Mouse (Mus musculus) layer of hippocampus, adult 2 months (tissue): Measurements from ENCODE around the gene Tifab. TPM values are rescaled to one million over a fixed set of nuclear protein-coding genes. Genes with fewer than 3 reads are reported as not detected.

ENCODE experiments used
- DNase-seq, 2 experiments: peaks; one replicate each; pipeline ENCODE4 v3.0.0; 2022; ENCODE audit warnings: low spot score in 2 of 2
- H3K27ac ChIP-seq: fragments of 200-600 bp; 2 replicates; pipeline ENCODE4 v1.8.1; 2022
- H3K4me3 ChIP-seq: fragments of 200-600 bp; 2 replicates; pipeline ENCODE4 v1.8.1; 2022; ENCODE audit warnings: mild to moderate bottlenecking
- CTCF ChIP-seq: fragments of 200-600 bp; conservative IDR thresholded peaks from 2 replicates; pipeline ENCODE4 v1.8.1; 2022; ENCODE audit warnings: antibody characterized with exemption, mild to moderate bottlenecking, moderate library complexity
- total RNA-seq, 2 experiments: library from RNA; stranded (reverse); gene quantifications; 2 replicates each; pipeline ENCODE4 v1.2.3; 2021

The Tifab gene
- total RNA-seq, 2 experiments from 2014 or later: 1.7 to 1.8 TPM

DNA sequence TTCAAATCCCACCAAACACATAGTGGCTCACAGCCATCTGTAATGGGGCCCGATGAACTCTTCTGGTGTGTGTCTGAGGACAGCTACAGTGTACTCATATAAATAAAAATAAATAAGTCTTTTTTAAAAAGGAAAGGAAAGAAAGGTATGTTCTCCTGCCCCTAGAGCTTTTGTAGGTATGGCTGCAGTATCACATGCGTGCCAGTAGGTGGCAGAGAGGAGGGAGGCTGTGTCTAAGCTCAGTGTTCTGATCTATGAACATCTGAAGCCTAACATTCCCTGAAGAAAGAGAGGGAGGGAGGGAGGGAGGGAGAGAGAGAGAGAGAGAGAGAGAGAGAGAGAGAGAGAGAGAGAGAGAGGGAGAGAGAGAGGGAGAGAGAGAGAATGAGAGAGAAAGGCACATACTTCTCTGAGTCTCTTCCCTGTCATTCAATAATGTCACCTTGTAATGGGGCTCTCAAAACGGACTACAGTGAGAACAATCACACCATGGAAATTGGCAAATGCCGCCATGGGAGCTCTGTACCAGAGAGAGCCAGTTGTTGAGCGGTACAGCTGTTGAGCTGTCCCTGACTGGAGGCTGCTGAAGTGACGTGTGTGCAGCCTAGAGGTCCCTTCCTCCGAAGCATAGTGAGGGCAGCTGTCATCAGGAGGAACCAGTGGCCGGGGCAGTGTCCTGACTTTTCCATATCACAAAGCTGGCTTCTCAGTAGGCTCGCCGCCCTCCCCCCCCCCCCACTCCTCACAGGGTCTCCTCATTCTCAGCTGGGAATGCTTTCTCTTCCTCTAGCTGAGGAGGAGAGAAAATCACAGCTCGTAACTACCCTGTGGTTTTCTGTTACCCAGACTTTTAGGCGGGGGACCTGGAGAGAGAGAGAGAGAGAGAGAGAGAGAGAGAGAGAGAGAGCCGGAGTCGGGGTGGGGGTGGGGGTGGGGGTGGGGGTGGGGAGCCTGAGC lies 11.0 kb downstream of the Tifab start:
- peak in 1 of 2 experiments; percentile 21 for DNase-seq
- Histone ChIP-seq H3K27ac (no peak overlapping the region), H3K4me3 (no peak overlapping the region)
- TF ChIP-seq CTCF: peak; percentile 78

DNA sequence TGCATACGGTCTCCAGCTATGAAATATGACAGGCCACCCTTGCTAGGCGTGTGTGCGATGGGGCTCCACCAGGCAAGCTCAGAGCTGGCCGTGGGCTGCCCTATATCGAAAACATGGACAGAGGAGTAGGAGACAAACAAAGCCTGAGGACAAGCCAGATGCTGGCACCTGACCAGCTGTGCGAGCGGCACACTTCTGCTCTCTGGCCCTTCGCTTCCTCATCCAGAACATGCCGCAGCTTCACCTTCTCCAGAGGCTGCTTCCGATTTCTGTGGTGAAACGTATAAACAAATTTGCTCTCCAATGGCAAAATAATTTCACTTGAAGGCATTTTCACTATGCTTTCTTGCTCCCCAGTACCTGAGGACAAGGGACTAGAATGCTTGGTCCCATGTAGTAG lies 13.1 kb downstream of the Tifab start:
- Histone ChIP-seq H3K27ac (no peak overlapping the region), H3K4me3 (no peak overlapping the region)
- no peak for DNase-seq
- no peak for TF ChIP-seq CTCF

DNA sequence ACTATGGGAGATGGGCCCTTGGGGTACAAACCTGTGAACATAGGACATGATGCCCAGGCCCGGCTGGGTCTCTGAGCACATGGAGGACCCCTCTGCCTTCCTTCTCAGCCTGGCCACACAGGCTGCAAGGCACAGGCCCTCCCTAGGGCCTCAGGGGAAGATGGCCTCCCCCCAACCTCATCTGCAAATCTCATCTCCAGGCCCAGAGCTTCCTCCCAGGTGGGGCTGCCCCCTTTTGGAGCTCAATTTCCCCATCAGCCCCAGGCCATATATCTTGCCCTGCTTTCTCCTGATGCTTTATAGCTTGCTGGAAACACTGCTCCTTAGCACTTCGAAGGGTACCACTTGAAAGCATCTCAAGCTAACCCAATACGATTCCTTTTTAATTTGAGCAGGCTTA lies 14.3 kb downstream of the Tifab start:
- no peak for TF ChIP-seq CTCF
- Histone ChIP-seq H3K4me3 (no peak overlapping the region), H3K27ac (no peak overlapping the region)
- no peak for DNase-seq

DNA sequence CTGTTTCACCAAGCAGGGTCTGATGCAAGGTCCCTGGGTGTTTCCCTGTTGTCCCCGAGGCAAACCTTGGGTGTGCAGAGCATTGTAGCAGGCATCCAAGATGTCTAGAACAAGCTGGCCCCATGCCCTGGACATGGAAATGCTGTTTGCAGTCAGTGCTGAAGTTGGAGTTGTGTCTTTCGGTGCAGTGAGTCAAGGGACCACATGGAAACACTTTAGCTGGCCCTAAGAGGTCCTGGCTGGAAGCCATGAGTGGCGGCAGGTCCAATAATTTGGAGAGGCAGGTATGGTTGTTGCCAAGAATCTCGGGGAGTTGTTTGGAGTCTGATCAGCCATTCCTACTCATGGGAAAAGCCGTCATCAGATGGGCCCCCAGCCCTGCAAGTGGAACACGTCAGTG lies 14.9 kb downstream of the Tifab start:
- Histone ChIP-seq H3K27ac (no peak overlapping the region), H3K4me3 (no peak overlapping the region)
- no peak for TF ChIP-seq CTCF
- no peak for DNase-seq

DNA sequence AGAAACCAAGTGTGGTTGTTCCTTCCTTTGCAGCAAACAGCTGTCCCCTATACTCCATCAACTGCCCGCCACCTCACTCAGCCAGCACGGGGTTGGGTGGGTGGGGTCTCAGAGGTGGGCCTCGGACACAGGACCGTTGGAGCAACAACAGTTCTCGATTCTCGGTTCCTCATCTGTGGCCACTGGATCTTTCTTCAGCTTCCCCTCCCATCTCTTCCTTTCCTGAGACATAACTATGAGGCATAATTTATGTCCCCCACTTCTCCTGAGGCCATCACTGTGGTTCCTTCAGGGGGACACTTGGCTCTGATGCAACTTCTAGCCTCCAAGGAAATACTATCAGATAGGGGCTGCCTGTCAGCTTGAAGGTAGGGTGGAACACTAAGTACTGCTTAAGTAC lies 15.8 kb downstream of the Tifab start:
- Histone ChIP-seq H3K4me3 (no peak overlapping the region), H3K27ac (no peak overlapping the region)
- no peak for DNase-seq
- TF ChIP-seq CTCF: no peak

DNA sequence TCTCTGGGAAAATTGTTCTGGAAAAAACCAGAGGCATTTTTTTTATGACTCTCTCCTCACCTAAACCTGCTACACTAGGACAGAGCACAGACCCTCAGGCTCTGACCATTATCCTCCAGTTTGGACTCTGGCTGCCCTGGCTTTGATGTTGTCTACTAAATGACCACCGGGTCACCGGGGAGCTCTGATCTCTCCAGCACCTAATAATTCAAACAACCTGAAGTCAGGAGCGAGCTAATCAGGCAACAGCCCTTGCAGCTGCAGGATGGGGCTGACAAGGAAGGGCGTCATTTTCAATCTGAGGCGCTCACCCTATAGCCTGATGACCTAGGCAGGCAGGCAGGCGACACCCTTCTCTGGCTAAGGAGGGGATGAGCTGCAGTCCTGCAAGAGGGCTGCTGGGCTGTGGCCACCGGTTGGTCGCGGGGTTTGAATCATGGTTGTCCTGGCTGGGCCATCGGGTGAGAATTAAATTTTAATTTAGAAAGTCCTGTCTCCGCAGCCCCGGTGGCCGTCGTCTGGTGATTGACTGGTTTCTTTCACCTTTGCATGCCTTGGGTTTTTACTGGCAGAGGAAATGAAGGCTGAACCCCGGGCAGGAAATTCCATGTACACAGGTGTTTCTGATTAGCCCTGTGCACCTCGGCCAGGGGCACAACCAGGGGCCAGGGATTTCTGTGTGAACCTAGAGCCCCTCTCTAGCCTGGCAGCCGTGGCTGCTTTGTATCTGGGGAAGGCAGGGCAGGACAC lies 18.9 kb downstream of the Tifab start:
- TF ChIP-seq CTCF: no peak
- DNase-seq: no peak
- H3K27ac ChIP-seq: no peak overlapping the region
- H3K4me3 ChIP-seq: no peak overlapping the region

DNA sequence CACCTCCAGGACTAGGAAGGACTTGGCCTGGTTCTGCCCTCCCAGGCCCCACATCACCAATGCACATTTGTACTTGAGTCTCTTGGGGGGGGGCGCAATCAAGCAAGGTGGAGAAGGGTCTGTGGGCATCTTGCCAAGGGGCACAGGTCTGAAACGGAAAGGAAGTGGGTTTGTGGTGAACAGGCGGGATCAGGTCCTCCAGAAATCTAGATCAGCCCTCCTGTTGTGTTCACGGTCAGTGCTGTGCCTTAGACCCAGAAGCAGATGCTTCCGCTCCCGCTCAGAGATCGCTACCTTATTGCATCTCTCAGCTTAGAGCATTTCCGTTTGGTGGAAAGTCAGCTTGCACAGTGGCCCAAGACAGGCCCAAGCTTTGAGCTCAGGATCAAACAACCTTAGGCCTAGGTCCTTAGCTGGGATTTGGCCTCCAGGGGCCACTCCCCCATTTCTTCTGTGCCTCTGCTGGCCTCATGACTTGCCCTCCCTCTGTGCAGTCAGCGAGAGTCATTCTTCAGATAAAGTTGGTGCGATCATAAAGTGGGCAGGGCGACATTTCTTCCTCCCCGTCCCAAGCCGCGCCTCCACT lies 19.6 kb downstream of the Tifab start:
- no peak for TF ChIP-seq CTCF
- no peak for DNase-seq
- Histone ChIP-seq H3K4me3 (no peak overlapping the region), H3K27ac (no peak overlapping the region)

DNA sequence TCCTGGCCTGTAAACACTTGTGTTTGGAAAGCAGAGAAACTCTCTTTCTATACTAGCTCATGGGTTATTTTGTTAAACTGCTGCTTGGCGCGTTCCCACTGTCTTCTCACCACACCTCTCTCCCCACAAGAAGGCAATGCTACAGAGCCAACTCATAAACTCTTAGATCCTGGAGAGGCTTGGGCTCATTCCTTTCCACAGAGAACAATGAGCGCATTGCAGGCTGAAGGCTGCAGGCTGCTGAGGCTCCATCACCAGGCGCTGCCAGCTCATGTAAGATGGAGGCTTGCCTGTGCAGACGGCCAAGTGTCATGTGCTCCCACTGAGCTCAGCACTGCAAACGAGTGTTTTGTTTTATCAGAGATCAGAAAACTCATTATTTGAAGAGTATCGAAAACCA lies 23.0 kb downstream of the Tifab start:
- no peak overlapping the region for H3K27ac ChIP-seq
- no peak for DNase-seq
- TF ChIP-seq CTCF: no peak
- no peak overlapping the region for H3K4me3 ChIP-seq

DNA sequence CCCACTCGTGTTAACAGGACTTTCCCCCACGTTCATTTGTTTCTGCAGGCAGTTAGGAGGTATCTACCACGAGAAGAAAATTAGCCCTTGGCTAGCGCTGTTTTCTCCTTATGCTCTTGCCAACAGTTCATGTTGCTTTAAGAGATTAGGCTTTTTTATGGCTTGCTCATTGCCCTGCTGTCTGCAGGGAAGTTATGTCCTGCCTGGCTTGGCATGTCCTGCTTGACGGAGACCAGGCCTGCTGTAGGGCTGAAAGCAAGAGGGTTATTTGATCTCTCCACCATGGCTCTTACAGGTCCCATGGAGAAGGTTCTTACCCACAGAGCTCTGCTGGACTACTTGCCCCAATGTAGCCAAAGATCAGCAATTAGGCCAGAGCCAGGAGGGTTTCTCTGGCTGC lies 23.6 kb downstream of the Tifab start:
- no peak overlapping the region for H3K27ac ChIP-seq
- no peak overlapping the region for H3K4me3 ChIP-seq
- no peak for TF ChIP-seq CTCF
- DNase-seq: no peak

DNA sequence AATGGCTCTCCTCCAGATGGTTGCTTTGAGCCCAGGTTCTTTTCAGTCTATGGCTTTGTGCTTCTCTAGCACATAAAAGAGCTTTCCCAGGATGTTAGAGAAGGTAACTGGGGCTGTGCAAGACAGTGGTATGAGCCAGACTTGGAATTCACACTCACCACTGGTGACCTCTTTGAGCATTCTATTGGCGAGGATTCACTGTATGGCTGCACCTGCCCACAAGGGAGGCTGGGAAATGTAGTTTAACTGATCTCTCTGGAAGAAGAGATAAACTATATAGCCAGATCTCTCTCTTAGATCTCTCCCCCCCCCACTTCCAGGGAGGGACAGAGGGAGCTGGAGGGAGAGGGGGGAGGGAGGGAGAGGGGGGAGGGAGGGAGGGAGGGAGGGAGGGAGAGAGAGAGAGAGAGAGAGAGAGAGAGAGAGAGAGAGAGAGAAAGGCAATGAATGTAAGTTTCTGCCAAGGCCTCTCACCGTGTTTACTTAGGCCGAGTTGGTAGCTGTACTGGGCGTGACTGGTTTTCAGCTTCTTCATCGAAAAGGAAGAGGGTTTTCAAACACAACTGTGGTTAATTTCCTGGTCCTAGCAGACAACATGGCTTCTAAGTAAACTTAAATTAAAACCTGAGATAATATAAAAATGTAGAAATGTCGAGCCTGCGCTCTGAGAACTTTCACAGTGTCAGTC lies 25.8 kb downstream of the Tifab start:
- Histone ChIP-seq H3K27ac (no peak overlapping the region), H3K4me3 (no peak overlapping the region)
- no peak for DNase-seq
- no peak for TF ChIP-seq CTCF

DNA sequence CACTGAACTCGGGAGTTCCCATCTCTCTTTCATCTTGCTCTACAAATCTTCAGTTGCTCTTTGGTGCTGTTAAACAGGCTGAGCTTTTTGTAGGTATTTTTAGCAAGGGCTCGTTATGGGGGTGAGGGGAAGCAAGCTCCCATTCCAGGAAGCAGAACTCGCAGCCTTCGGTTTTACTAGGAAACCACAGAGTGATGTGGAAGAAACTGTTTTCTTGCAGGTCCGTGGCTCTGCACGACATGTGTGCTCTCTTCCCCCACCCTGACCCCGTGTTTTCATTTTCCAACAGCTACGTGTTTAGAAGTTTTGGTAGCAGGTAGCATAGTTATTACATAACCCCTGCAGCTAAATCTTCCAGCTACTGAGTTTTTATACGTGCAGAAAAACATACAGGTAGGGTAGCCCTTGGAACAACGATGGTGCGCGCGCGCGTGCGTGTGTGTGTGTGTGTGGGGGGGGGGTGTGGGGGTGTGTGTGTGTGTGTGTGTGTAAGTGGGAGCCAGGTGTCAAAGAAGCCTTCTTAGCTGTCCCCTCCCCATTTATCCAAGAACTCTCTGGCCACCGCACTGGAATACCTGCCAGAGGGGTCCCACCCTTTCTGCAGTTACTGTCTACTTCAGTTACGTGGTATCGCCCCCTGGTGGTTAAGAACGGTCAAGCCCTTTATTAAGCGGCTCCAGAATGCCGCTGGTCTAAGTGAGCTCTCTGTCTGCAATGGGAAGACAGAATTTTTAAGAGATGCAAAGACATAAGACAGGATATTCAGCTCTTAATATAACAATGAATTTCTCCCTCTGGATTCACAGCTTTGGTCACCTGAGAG lies 27.1 kb downstream of the Tifab start:
- Histone ChIP-seq H3K27ac (no peak overlapping the region), H3K4me3 (peak overlapping the region; percentile 23; the same call in 1 of the 2 replicates)
- DNase-seq: peak; percentile 38 to 59
- peak; percentile 82 for TF ChIP-seq CTCF

DNA sequence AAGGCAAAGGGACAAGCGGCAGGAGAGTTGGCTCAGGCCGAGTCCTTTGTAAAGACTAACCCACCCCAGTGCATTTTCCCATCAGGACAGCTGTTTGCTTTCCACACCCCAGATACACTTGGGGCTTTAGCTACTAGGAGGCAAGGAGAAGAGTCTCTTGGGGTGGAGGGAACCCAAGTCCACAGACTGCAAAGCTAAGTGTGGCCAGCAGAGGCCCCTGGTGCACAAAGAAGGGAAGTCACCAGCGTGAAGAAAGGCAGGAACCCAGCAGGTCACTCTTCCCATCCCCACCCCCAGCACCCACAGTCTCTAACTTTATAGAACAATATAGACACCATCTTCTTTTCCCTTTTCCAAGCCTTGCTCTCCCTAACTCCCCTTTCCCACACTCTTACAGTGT lies 33.2 kb downstream of the Tifab start:
- DNase-seq: no peak
- H3K27ac ChIP-seq: no peak overlapping the region
- peak; percentile 68 for TF ChIP-seq CTCF
- no peak overlapping the region for H3K4me3 ChIP-seq
